15 mouse cellular contexts compared by ENCODE assay signal in genomic region chr9:28225824-28226569, GRCm38 (mm10).
DNase-seq lines count a peak whose midpoint lies in the region; ATAC-seq and TF ChIP-seq lines count a peak whose summit lies in the region.
"Had no signal": no experiment of that assay in that cellular context is flagged by ENCODE, and none has a peak within 500 bp of the region (broad histone marks: within the 10 kb centered on the region; RNA-seq: fewer than 3 reads in every experiment).

No protein-coding gene starts in this region.

- no peak overlapping the region for H3K4me2 ChIP-seq in forebrain, postnatal 0 days (ENCODE audit: low read depth)
- H3K4me2 ChIP-seq: heart, embryonic 15.5 days; hindbrain, embryonic 15.5 days; midbrain, embryonic 12.5 days had no signal

- ATAC-seq in forebrain, postnatal 0 days, result peak; percentile 29; the same call in 1 of the 2 replicates

- H3K4me3 ChIP-seq in forebrain, postnatal 0 days (ENCODE audit: low read depth, low read length), result no peak overlapping the region
- H3K4me3 ChIP-seq: heart, embryonic 15.5 days; hindbrain, embryonic 15.5 days; midbrain, embryonic 12.5 days had no signal

- H3K27ac ChIP-seq in forebrain, postnatal 0 days (ENCODE audit: low read depth, low read length), result no peak overlapping the region
- H3K27ac ChIP-seq: heart, embryonic 15.5 days; hindbrain, embryonic 15.5 days; liver, embryonic 14.5 days; midbrain, embryonic 12.5 days had no signal

- no peaks in the 10 kb centered on the region for H3K9me3 ChIP-seq in forebrain, postnatal 0 days (ENCODE audit: low read length)
- H3K9me3 ChIP-seq: heart, embryonic 15.5 days; hindbrain, embryonic 15.5 days; midbrain, embryonic 12.5 days had no signal

- peaks cover 3% of the 10 kb centered on the region; the same call in 1 of the 2 replicates for H3K4me1 ChIP-seq in forebrain, postnatal 0 days (ENCODE audit: insufficient read depth)
- H3K4me1 ChIP-seq: heart, embryonic 15.5 days; hindbrain, embryonic 15.5 days; midbrain, embryonic 12.5 days had no signal

- no peaks in the 10 kb centered on the region for H3K36me3 ChIP-seq in forebrain, postnatal 0 days (ENCODE audit: insufficient read depth)
- H3K36me3 ChIP-seq: heart, embryonic 15.5 days; hindbrain, embryonic 15.5 days; midbrain, embryonic 12.5 days had no signal

- H3K27me3 ChIP-seq in forebrain, postnatal 0 days (ENCODE audit: insufficient read depth, low read length), result no peaks in the 10 kb centered on the region
- H3K27me3 ChIP-seq: heart, embryonic 15.5 days; hindbrain, embryonic 15.5 days; midbrain, embryonic 12.5 days had no signal

- WGBS in forebrain, postnatal 0 days, result 51% methylated on average over 8 of the region's 8 CpGs

- no peak overlapping the region for H3K9ac ChIP-seq in forebrain, postnatal 0 days
- H3K9ac ChIP-seq: heart, embryonic 15.5 days; hindbrain, embryonic 15.5 days; liver, embryonic 14.5 days; midbrain, embryonic 12.5 days had no signal

- TF ChIP-seq CTCF in forebrain, postnatal 0 days (IDR thresholded peaks at IDR 0.05; ENCODE audit: low read depth), result no peak

- peak; percentile 25 to 86 for DNase-seq in frontal cortex, adult 2 months (ENCODE audit: extremely low spot score in 1 of 2, low spot score in 1 of 2)
- DNase-seq in frontal cortex, postnatal 14 days (ENCODE audit: low spot score in 2 of 2), result no peak
- DNase-seq in NIH3T3 (ENCODE audit: low read depth), result peak; percentile 29
- DNase-seq in cerebellum, adult 11-12 months, result peak; percentile 61
- peak; percentile 84 for DNase-seq in forebrain, postnatal 0 days
- no peak for DNase-seq in spleen, postnatal 10 days (ENCODE audit: low spot score in 2 of 2)
- DNase-seq in heart, adult 18-20 months, result no peak
- DNase-seq: adrenal gland, postnatal 10 days; kidney, adult 2 months; lung, postnatal 14 days; thymus, postnatal 36 days had no signal

Comparison
In these comparisons a context has a peak if more than half of its experiments do, and no peak if none do; other contexts are left out.
1. DNase-seq: peak in frontal cortex, adult 2 months (2 of 2), NIH3T3 (single experiment), cerebellum, adult 11-12 months (single experiment) and forebrain, postnatal 0 days (single experiment); none in frontal cortex, postnatal 14 days (0 of 2), spleen, postnatal 10 days (0 of 2) and heart, adult 18-20 months (0 of 2).